25 mouse cellular contexts compared by ENCODE assay signal in genomic region chr11:117875681-117876080, GRCm38 (mm10). TPM values are rescaled to one million over a fixed set of nuclear protein-coding genes. Genes with fewer than 3 reads are reported as not detected.
DNase-seq lines count a peak whose midpoint lies in the region; ATAC-seq and TF ChIP-seq lines count a peak whose summit lies in the region.
"Had no signal": no experiment of that assay in that cellular context is flagged by ENCODE, and none has a peak within 500 bp of the region (broad histone marks: within the 10 kb centered on the region; RNA-seq: fewer than 3 reads in every experiment).

No protein-coding gene starts in this region.

- ATAC-seq in heart, embryonic 13.5 days (ENCODE audit: extremely low read depth, insufficient number of reproducible peaks, low FRiP score, low TSS enrichment) = no peak
- ATAC-seq in liver, postnatal 0 days = no peak
- no peak for ATAC-seq in liver, embryonic 12.5 days
- ATAC-seq: forebrain, embryonic 16.5 days; hindbrain, embryonic 16.5 days; intestine, postnatal 0 days had no signal

- H3K9me3 ChIP-seq in heart, embryonic 13.5 days = no peaks in the 10 kb centered on the region
- H3K9me3 ChIP-seq in liver, postnatal 0 days (ENCODE audit: low read length) = no peaks in the 10 kb centered on the region
- H3K9me3 ChIP-seq in liver, embryonic 12.5 days (replicated peaks) = no peaks in the 10 kb centered on the region
- no peaks in the 10 kb centered on the region for H3K9me3 ChIP-seq in limb, embryonic 10.5 days (replicated peaks)
- H3K9me3 ChIP-seq: liver, embryonic 15.5 days; megakaryocyte, embryonic 14.5 days; neural tube, embryonic 12.5 days had no signal

- peak overlapping the region; percentile 65 for H3K9ac ChIP-seq in heart, embryonic 13.5 days
- H3K9ac ChIP-seq in liver, postnatal 0 days (replicated peaks) = no peak overlapping the region
- no peak overlapping the region for H3K9ac ChIP-seq in liver, embryonic 12.5 days
- H3K9ac ChIP-seq: liver, embryonic 15.5 days; neural tube, embryonic 12.5 days had no signal

- H3K27ac ChIP-seq in heart, embryonic 13.5 days (replicated peaks) = peak overlapping the region; percentile 71
- H3K27ac ChIP-seq in liver, postnatal 0 days (ENCODE audit: low read depth) = 0 out of 2 replicates have a peak overlapping the region, but pooled peaks have one; percentile 41
- no peak overlapping the region for H3K27ac ChIP-seq in liver, embryonic 12.5 days
- H3K27ac ChIP-seq in limb, embryonic 10.5 days = 0 out of 2 replicates have a peak overlapping the region, but pooled peaks have one; percentile 16
- H3K27ac ChIP-seq: kidney, postnatal 0 days; liver, embryonic 15.5 days; neural tube, embryonic 12.5 days had no signal

- H3K4me1 ChIP-seq in heart, embryonic 13.5 days = peaks cover 68% of the 10 kb centered on the region
- peaks cover 60% of the 10 kb centered on the region for H3K4me1 ChIP-seq in liver, postnatal 0 days (ENCODE audit: insufficient read depth)
- peaks cover 55% of the 10 kb centered on the region for H3K4me1 ChIP-seq in liver, embryonic 12.5 days
- peaks cover 53% of the 10 kb centered on the region for H3K4me1 ChIP-seq in limb, embryonic 10.5 days

- H3K4me3 ChIP-seq in heart, embryonic 13.5 days = no peak overlapping the region
- no peak overlapping the region for H3K4me3 ChIP-seq in liver, postnatal 0 days (ENCODE audit: low read depth, low read length)
- H3K4me3 ChIP-seq in liver, embryonic 12.5 days = no peak overlapping the region
- no peak overlapping the region for H3K4me3 ChIP-seq in limb, embryonic 10.5 days
- H3K4me3 ChIP-seq: liver, embryonic 15.5 days; megakaryocyte, embryonic 14.5 days; neural tube, embryonic 12.5 days had no signal

- no peaks in the 10 kb centered on the region for H3K36me3 ChIP-seq in heart, embryonic 13.5 days
- H3K36me3 ChIP-seq in liver, postnatal 0 days (replicated peaks; ENCODE audit: insufficient read depth, low read length) = no peaks in the 10 kb centered on the region
- H3K36me3 ChIP-seq in liver, embryonic 12.5 days = no peaks in the 10 kb centered on the region
- no peaks in the 10 kb centered on the region for H3K36me3 ChIP-seq in limb, embryonic 10.5 days
- H3K36me3 ChIP-seq: liver, embryonic 15.5 days; neural tube, embryonic 12.5 days had no signal

- peaks cover 9% of the 10 kb centered on the region for H3K27me3 ChIP-seq in heart, embryonic 13.5 days (replicated peaks)
- H3K27me3 ChIP-seq in liver, postnatal 0 days (ENCODE audit: insufficient read depth, low read length) = no peaks in the 10 kb centered on the region
- H3K27me3 ChIP-seq in liver, embryonic 12.5 days (replicated peaks) = peaks cover 50% of the 10 kb centered on the region
- peaks cover 10% of the 10 kb centered on the region; the same call in 1 of the 2 replicates for H3K27me3 ChIP-seq in limb, embryonic 10.5 days (ENCODE audit: low read depth, poor library complexity, severe bottlenecking)
- H3K27me3 ChIP-seq: neural tube, embryonic 12.5 days had no signal

- no peak for DNase-seq in heart, adult 11 months
- no peak for DNase-seq in liver, postnatal 0 days
- peak; percentile 77 for DNase-seq in ES-CJ7 (ENCODE audit: low read depth, low spot score)
- no peak for DNase-seq in limb, embryonic 10.5 days (ENCODE audit: low spot score)
- no peak for DNase-seq in lung, adult 18-20 months
- DNase-seq: adrenal gland, postnatal 10 days; B cell, adult 2 months; cerebellum, adult 11 months; cerebellum, postnatal 25 days; layer of hippocampus, postnatal 36 days; lung, postnatal 14 days; right cerebral cortex, postnatal 14 days had no signal

- peak overlapping the region; percentile 29; the same call in 1 of the 2 replicates for H3K4me2 ChIP-seq in heart, embryonic 13.5 days
- H3K4me2 ChIP-seq in liver, postnatal 0 days (ENCODE audit: low read depth, low read length) = no peak overlapping the region
- no peak overlapping the region for H3K4me2 ChIP-seq in liver, embryonic 12.5 days
- H3K4me2 ChIP-seq: liver, embryonic 15.5 days; neural tube, embryonic 12.5 days had no signal

- TF ChIP-seq EP300 in liver, postnatal 0 days (IDR thresholded peaks at IDR 0.05; ENCODE audit: low read depth) = no peak

- WGBS in heart, embryonic 13.5 days = 7% methylated on average over 6 of the region's 6 CpGs
- WGBS in liver, postnatal 0 days (ENCODE audit: insufficient replicate concordance) = 64% methylated on average over 5 of the region's 6 CpGs
- 46% methylated on average over 6 of the region's 6 CpGs for WGBS in liver, embryonic 12.5 days (ENCODE audit: insufficient replicate concordance)
- 42% methylated on average over 6 of the region's 6 CpGs for WGBS in limb, embryonic 10.5 days

- TF ChIP-seq CTCF in liver, postnatal 0 days (IDR thresholded peaks at IDR 0.05; ENCODE audit: low read depth) = no peak

RNA-seq across cellular contexts. Expression of gene Tha1, which starts 2.4 kb away (rescaled TPM):
- polyA plus RNA-seq in heart, embryonic 13.5 days (2015; fragmentation: Nextera tagmentation; extraction: Ambion mirVana) = 4.6 and 5.4 TPM in 2 replicates
- polyA plus RNA-seq in liver, postnatal 0 days (2015; fragmentation: Nextera tagmentation; extraction: Ambion mirVana) = 6.6 and 7.1 TPM in 2 replicates
- 1.7 TPM in 2 replicates for polyA plus RNA-seq in liver, embryonic 12.5 days (2016; fragmentation: Nextera tagmentation; extraction: Ambion mirVana)
- 2.4 and 3.3 TPM in 2 replicates for polyA plus RNA-seq in limb, embryonic 10.5 days (2016; fragmentation: Nextera tagmentation; extraction: Ambion mirVana)

RNA-seq across cellular contexts. Expression of gene Tmem235, which starts 15.1 kb away (rescaled TPM):
- polyA plus RNA-seq in heart, embryonic 13.5 days (2015; fragmentation: Nextera tagmentation; extraction: Ambion mirVana) = not detected in 2 replicates
- polyA plus RNA-seq in liver, postnatal 0 days (2015; fragmentation: Nextera tagmentation; extraction: Ambion mirVana) = not detected in 2 replicates
- not detected in 2 replicates for polyA plus RNA-seq in liver, embryonic 12.5 days (2016; fragmentation: Nextera tagmentation; extraction: Ambion mirVana)
- not detected in 2 replicates for polyA plus RNA-seq in limb, embryonic 10.5 days (2016; fragmentation: Nextera tagmentation; extraction: Ambion mirVana)
- polyA plus RNA-seq: forebrain, embryonic 16.5 days; intestine, postnatal 0 days; kidney, postnatal 0 days; limb, embryonic 11.5 days; liver, embryonic 15.5 days; midbrain, postnatal 0 days; neural tube, embryonic 12.5 days; stomach, embryonic 16.5 days; urinary bladder, adult 2 months had no signal

RNA-seq across cellular contexts. Expression of gene Birc5, which starts 26.6 kb away (rescaled TPM):
- 228 and 260 TPM in 2 replicates for polyA plus RNA-seq in heart, embryonic 13.5 days (2015; fragmentation: Nextera tagmentation; extraction: Ambion mirVana)
- polyA plus RNA-seq in liver, postnatal 0 days (2015; fragmentation: Nextera tagmentation; extraction: Ambion mirVana) = 193 and 197 TPM in 2 replicates
- polyA plus RNA-seq in liver, embryonic 12.5 days (2016; fragmentation: Nextera tagmentation; extraction: Ambion mirVana) = 370 and 373 TPM in 2 replicates
- polyA plus RNA-seq in limb, embryonic 10.5 days (2016; fragmentation: Nextera tagmentation; extraction: Ambion mirVana) = 395 and 434 TPM in 2 replicates

RNA-seq across cellular contexts. Expression of gene Tk1, which starts 49.8 kb away (rescaled TPM):
- 97.6 and 109 TPM in 2 replicates for polyA plus RNA-seq in heart, embryonic 13.5 days (2015; fragmentation: Nextera tagmentation; extraction: Ambion mirVana)
- polyA plus RNA-seq in liver, postnatal 0 days (2015; fragmentation: Nextera tagmentation; extraction: Ambion mirVana) = 96.8 and 101 TPM in 2 replicates
- polyA plus RNA-seq in liver, embryonic 12.5 days (2016; fragmentation: Nextera tagmentation; extraction: Ambion mirVana) = 145 and 152 TPM in 2 replicates
- 170 and 183 TPM in 2 replicates for polyA plus RNA-seq in limb, embryonic 10.5 days (2016; fragmentation: Nextera tagmentation; extraction: Ambion mirVana)

RNA-seq across cellular contexts. Expression of gene Afmid, which starts 50.0 kb away (rescaled TPM):
- polyA plus RNA-seq in heart, embryonic 13.5 days (2015; fragmentation: Nextera tagmentation; extraction: Ambion mirVana) = 12.6 and 12.7 TPM in 2 replicates
- polyA plus RNA-seq in liver, postnatal 0 days (2015; fragmentation: Nextera tagmentation; extraction: Ambion mirVana) = 32.9 and 34.4 TPM in 2 replicates
- 6.7 TPM in 2 replicates for polyA plus RNA-seq in liver, embryonic 12.5 days (2016; fragmentation: Nextera tagmentation; extraction: Ambion mirVana)
- polyA plus RNA-seq in limb, embryonic 10.5 days (2016; fragmentation: Nextera tagmentation; extraction: Ambion mirVana) = 2.4 and 3.3 TPM in 2 replicates
